Mouse (Mus musculus) neural tube, embryonic 15.5 days (tissue): ENCODE results near the gene Spindoc. TPM values are rescaled to one million over a fixed set of nuclear protein-coding genes. Genes with fewer than 3 reads are reported as not detected.
A peak's percentile ranks its signal among the peaks of the same experiment; 100 is the strongest.

Experiments used
- ATAC-seq: fragments of 200-750 bp; cut with Nextera tagmentation; 2 replicates; pipeline ENCODE4 v1.8.0; 2017; ENCODE audit warnings: mild to moderate bottlenecking, moderate TSS enrichment, moderate library complexity; ENCODE audit not compliant: low FRiP score
- H3K27ac ChIP-seq: fragments of 300-500 bp; sonication (generic); replicated peaks from 2 replicates; pipeline ENCODE4 v1.5.1; 2015; ENCODE audit warnings: mild to moderate bottlenecking, inconsistent platforms
- H3K27me3 ChIP-seq: fragments of 300-500 bp; sonication (generic); replicated peaks from 2 replicates; pipeline ENCODE4 v1.6.1; 2015; ENCODE audit warnings: inconsistent platforms
- H3K36me3 ChIP-seq: fragments of 300-500 bp; sonication (generic); 2 replicates; pipeline ENCODE4 v1.6.1; 2015; ENCODE audit warnings: inconsistent platforms
- H3K4me1 ChIP-seq: fragments of 300-500 bp; sonication (generic); 2 replicates; pipeline ENCODE4 v1.6.1; 2015; ENCODE audit warnings: inconsistent platforms
- H3K4me2 ChIP-seq: fragments of 300-500 bp; sonication (generic); 2 replicates; pipeline ENCODE4 v1.6.1; 2015; ENCODE audit warnings: inconsistent platforms, mild to moderate bottlenecking, moderate library complexity
- H3K4me3 ChIP-seq: fragments of 300-500 bp; sonication (generic); replicated peaks from 2 replicates; pipeline ENCODE4 v1.5.1; 2015; ENCODE audit warnings: mild to moderate bottlenecking, inconsistent platforms
- H3K9ac ChIP-seq: fragments of 300-500 bp; sonication (generic); replicated peaks from 2 replicates; pipeline ENCODE4 v1.6.1; 2015; ENCODE audit warnings: mild to moderate bottlenecking, inconsistent platforms
- H3K9me3 ChIP-seq: fragments of 300-500 bp; sonication (generic); replicated peaks from 2 replicates; pipeline ENCODE4 v1.6.1; 2016; ENCODE audit warnings: inconsistent platforms
- WGBS: fragments of 180-500 bp; shearing (Covaris S2); methylation state at CpG from one replicate; pipeline ENCODE4 v1.1.7; 2015; ENCODE audit warnings: mixed read lengths; 5-methylcytosine and 5-hydroxymethylcytosine counted together
- polyA plus RNA-seq: library from polyadenylated mRNA; unstranded; fragments of >200 nt; fragmentation: Nextera tagmentation; extraction: Ambion mirVana; gene quantifications from 2 replicates; pipeline ENCODE4 v1.2.1, GENCODE M21; 2015

The Spindoc gene
- polyA plus RNA-seq, 1 experiment from 2014 or later: 30.9 TPM

DNA sequence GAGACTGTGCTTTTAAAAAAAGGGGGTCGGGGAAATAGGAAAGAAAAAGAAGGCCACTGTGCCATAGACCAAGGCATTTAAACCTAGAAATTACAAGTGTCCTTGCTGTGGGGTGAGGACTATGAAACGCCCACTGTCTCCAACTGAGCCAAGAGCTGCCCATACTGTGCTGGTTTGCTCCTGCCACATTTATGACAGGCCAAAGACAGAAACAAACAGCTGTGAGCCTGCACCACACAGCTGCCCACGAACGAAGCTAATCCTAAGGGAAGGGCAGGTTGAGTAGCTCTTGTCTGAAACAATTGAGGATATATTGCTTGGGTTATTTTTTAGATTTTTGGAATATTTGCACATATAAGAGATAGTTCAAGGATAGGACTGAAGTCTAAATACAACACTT is 66.0 kb downstream of the Spindoc start:
- Histone ChIP-seq H3K9ac (no peak overlapping the region), H3K27ac (no peak overlapping the region), H3K4me2 (no peak overlapping the region), H3K9me3 (no peaks in the 10 kb centered on the region), H3K4me3 (no peak overlapping the region), H3K27me3 (no peaks in the 10 kb centered on the region), H3K36me3 (no peaks in the 10 kb centered on the region), H3K4me1 (peaks cover 34% of the 10 kb centered on the region; the same call in 1 of the 2 replicates)
- no peak for ATAC-seq
- 77% methylated on average over 4 of the region's 4 CpGs for WGBS

- Histone ChIP-seq H3K36me3 (no peaks in the 10 kb centered on the region), H3K9ac (no peak overlapping the region), H3K4me1 (peaks cover 41% of the 10 kb centered on the region), H3K4me3 (no peak overlapping the region), H3K27me3 (no peaks in the 10 kb centered on the region), H3K27ac (no peak overlapping the region), H3K9me3 (no peaks in the 10 kb centered on the region), H3K4me2 (no peak overlapping the region)
- no peak for ATAC-seq
- WGBS: 81% methylated on average over 4 of the region's 4 CpGs
Measured at GRCm38 (mm10) chr19:7315587-7315984, 67.2 kb downstream of the Spindoc start.

DNA sequence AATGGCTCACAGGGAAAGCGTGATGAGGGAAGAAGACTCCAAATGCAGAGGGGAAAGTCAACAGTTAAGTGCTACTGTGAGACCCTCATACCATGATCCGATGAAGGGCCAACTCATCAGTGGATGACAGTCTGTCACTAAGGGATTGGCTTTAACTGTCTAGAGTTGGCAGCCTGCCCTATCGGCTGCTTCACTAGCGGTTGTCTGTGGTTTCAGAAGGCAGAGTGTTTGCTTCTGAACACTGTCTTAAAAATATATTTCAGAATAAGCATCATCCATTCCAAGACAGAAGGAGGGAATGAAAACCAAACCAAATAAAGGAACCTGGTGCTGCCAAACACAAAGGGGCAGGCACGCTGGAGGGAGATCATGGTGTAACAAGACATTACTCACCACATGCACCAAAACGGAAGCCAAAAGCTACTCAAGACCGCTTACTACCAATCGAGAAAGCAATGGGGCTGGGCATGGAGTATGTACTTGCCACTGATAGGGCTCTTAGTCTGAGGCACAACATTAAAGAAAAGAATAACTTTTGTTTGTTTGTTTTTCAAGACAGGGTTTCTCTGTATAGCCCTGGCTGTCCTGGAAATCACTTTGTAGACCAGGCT is 67.7 kb downstream of the Spindoc start:
- Histone ChIP-seq H3K9me3 (no peaks in the 10 kb centered on the region), H3K36me3 (no peaks in the 10 kb centered on the region), H3K4me3 (no peak overlapping the region), H3K4me1 (peaks cover 46% of the 10 kb centered on the region), H3K27me3 (no peaks in the 10 kb centered on the region), H3K9ac (no peak overlapping the region), H3K27ac (peak overlapping the region; percentile 39), H3K4me2 (no peak overlapping the region)
- ATAC-seq: no peak
- WGBS: 64% methylated on average over 8 of the region's 8 CpGs

DNA sequence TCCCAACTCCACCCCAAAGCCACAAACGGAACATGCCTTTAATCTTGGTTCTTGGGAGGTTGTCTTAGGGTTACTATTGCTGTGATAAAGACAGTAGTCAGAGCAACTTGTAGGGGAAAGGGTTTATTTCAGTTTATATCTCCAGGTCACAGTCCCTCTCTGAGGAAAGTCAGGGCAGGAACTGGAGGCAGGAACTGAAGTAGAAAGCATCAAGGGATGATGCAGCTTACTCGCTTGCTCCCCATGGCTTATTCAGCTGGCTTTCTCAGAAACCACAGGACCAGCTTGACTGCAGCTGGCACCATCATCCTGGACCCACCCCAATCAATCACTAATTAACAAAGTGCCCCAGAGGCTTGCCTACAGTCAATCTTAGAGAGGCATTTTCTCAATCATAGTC is 69.1 kb downstream of the Spindoc start:
- no peak overlapping the region for H3K27ac ChIP-seq
- H3K4me2 ChIP-seq: no peak overlapping the region
- no peak overlapping the region for H3K9ac ChIP-seq
- H3K27me3 ChIP-seq: no peaks in the 10 kb centered on the region
- H3K4me1 ChIP-seq: peaks cover 60% of the 10 kb centered on the region
- H3K9me3 ChIP-seq: no peaks in the 10 kb centered on the region
- 78% methylated on average over 2 of the region's 2 CpGs for WGBS
- no peak overlapping the region for H3K4me3 ChIP-seq
- no peaks in the 10 kb centered on the region for H3K36me3 ChIP-seq
- no peak for ATAC-seq

DNA sequence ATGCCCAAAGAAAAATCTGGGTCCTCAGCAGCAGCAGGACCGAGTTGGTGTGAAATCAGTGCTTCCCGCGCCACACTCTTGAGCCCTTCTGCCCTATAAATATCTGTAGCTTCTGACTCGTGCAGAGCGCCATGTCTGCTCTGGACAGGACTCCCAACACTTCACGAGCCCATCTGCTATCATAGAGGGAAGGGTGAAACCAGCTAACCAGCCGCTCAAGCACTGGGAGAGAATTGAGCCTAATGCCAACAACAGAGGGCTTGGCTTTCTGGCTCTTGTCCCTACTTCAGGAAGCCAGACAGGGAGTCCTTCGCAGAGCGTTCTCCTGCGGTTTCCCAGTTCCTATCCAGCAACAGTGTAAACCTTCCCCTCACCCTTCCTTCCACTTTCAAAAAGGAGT is 71.5 kb downstream of the Spindoc start:
- no peaks in the 10 kb centered on the region for H3K27me3 ChIP-seq
- peak overlapping the region; percentile 28 for H3K27ac ChIP-seq
- H3K9me3 ChIP-seq: no peaks in the 10 kb centered on the region
- no peak overlapping the region for H3K4me2 ChIP-seq
- H3K4me1 ChIP-seq: peaks cover 77% of the 10 kb centered on the region
- WGBS: 48% methylated on average over 10 of the region's 10 CpGs
- no peak overlapping the region for H3K9ac ChIP-seq
- no peak overlapping the region for H3K4me3 ChIP-seq
- no peaks in the 10 kb centered on the region for H3K36me3 ChIP-seq
- no peak for ATAC-seq

GRCm38 (mm10) chr19:7310704-7311103 is 72.1 kb downstream of the Spindoc start:
- Histone ChIP-seq H3K9ac (0 out of 2 replicates have a peak overlapping the region, but pooled peaks have one; percentile 3), H3K4me3 (no peak overlapping the region), H3K27ac (0 out of 2 replicates have a peak overlapping the region, but pooled peaks have one; percentile 28), H3K4me2 (no peak overlapping the region), H3K27me3 (no peaks in the 10 kb centered on the region), H3K36me3 (no peaks in the 10 kb centered on the region), H3K4me1 (peaks cover 79% of the 10 kb centered on the region), H3K9me3 (no peaks in the 10 kb centered on the region)
- no peak for ATAC-seq
- 25% methylated on average over 5 of the region's 5 CpGs for WGBS

DNA sequence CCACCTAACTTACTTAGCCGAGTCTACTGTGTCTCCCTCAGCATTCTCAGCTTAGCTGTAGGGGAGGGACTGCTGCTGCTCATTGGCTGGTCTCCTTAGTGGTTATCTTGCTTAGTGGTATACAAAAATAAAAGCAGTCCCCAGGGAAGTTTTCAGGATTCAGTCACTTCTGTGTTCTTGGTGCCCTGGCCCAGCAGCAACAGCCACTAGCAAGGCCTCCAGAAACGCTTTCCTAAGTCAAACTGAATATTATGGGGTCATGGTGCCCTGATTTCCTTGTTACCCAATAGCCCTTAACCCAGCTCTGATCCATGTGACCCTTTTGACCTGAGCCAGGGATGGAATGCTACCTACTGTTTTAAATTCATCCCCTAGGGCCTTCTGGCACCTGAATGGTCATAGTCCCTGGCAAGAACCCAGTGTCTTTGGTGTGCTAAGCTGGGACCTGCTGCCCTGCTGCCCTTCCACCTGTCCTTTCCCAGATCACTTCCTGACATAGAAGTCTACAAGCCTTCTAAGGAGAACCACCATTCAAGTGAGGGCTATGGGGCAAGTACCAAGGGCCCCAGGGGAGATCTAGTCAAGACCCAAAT is 73.0 kb downstream of the Spindoc start:
- no peak overlapping the region for H3K27ac ChIP-seq
- no peaks in the 10 kb centered on the region for H3K36me3 ChIP-seq
- H3K4me3 ChIP-seq: no peak overlapping the region
- no peak overlapping the region for H3K9ac ChIP-seq
- no peak for ATAC-seq
- peaks cover 72% of the 10 kb centered on the region for H3K4me1 ChIP-seq
- no peaks in the 10 kb centered on the region for H3K9me3 ChIP-seq
- H3K27me3 ChIP-seq: no peaks in the 10 kb centered on the region
- 74% methylated on average over 2 of the region's 2 CpGs for WGBS
- no peak overlapping the region for H3K4me2 ChIP-seq

DNA sequence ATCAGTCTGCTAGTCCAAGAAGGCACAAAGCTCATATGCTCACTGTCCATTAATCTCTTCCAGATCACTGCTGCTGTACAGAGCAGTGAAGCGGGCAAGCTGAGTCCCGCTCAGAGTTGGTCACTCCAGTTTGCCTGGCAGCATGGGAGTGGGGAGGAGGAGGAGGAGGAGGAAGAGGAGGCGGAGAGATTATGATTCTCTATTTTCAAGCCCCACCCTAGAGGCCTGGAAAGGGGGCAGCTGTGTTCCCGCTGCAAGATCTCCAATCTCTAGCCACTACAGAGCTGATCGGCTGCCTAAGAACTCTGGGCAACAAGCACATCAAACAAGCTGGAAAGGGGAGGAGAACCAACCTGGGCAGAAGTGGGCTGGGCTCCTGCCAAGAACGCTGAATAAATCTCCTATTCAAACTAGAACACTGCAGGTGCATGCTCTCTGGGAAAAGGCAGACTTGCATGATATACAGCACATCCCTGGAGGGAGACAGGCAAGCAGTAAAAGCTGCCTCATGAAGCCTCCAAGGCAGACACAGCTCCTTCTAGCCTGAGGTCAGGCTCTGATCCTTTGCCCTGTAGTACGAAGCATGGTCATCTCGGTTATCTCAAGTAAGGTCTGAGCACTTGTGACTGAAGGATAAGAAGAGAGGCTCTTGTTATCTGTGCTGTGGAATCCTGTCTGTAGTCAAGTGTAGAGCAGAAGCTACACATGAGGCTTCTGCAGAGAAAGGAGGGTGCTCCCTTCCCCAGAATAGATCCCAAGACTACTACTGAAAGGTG is 74.6 kb downstream of the Spindoc start:
- WGBS: 19% methylated on average over 8 of the region's 8 CpGs
- ATAC-seq: no peak
- Histone ChIP-seq H3K36me3 (no peaks in the 10 kb centered on the region), H3K4me3 (no peak overlapping the region), H3K4me1 (peaks cover 82% of the 10 kb centered on the region), H3K27me3 (no peaks in the 10 kb centered on the region), H3K27ac (peak overlapping the region; percentile 65), H3K4me2 (no peak overlapping the region), H3K9me3 (no peaks in the 10 kb centered on the region), H3K9ac (no peak overlapping the region; the same call in 1 of the 2 replicates)

DNA sequence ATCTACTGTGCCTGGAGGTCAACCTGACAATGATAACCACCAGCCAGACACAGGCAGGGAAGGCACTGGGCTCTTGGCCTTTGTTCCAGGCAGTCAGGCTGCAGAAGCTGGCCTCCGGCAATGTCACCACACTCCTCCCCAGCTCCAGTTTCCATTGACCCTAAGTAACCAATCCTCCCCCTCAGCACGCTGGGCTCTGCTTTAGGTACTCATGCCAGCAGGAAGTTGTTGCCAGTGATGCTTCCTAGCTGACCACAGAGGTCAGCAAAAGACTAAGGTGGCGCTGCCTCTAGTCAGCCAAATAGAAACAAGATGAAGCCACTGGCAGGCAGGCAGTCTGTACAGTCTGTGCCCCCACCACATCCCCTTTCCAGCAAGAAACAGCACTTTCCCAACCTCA is 75.8 kb downstream of the Spindoc start:
- Histone ChIP-seq H3K9me3 (no peaks in the 10 kb centered on the region), H3K9ac (no peak overlapping the region), H3K27ac (peak overlapping the region; percentile 52), H3K4me2 (no peak overlapping the region), H3K4me3 (no peak overlapping the region), H3K27me3 (no peaks in the 10 kb centered on the region), H3K4me1 (peaks cover 72% of the 10 kb centered on the region), H3K36me3 (no peaks in the 10 kb centered on the region)
- WGBS: 74% methylated on average over 3 of the region's 3 CpGs
- no peak for ATAC-seq

GRCm38 (mm10) chr19:7305380-7306310 is 77.1 kb downstream of the Spindoc start:
- Histone ChIP-seq H3K27ac (0 out of 2 replicates have a peak overlapping the region, but pooled peaks have one; percentile 23), H3K36me3 (no peaks in the 10 kb centered on the region), H3K4me1 (peaks cover 60% of the 10 kb centered on the region), H3K4me3 (no peak overlapping the region), H3K9ac (no peak overlapping the region), H3K9me3 (no peaks in the 10 kb centered on the region), H3K27me3 (no peaks in the 10 kb centered on the region), H3K4me2 (no peak overlapping the region)
- ATAC-seq: no peak
- WGBS: 87% methylated on average over 10 of the region's 11 CpGs

GRCm38 (mm10) chr19:7304801-7305200 is 78.0 kb downstream of the Spindoc start:
- no peak overlapping the region for H3K9ac ChIP-seq
- no peak overlapping the region for H3K27ac ChIP-seq
- H3K4me1 ChIP-seq: peaks cover 52% of the 10 kb centered on the region
- H3K36me3 ChIP-seq: no peaks in the 10 kb centered on the region
- no peak overlapping the region for H3K4me3 ChIP-seq
- no peaks in the 10 kb centered on the region for H3K9me3 ChIP-seq
- H3K27me3 ChIP-seq: no peaks in the 10 kb centered on the region
- no peak for ATAC-seq
- H3K4me2 ChIP-seq: no peak overlapping the region
- 75% methylated on average over 2 of the region's 2 CpGs for WGBS
